Mouse (Mus musculus) cortical plate, adult 2 months (tissue): ENCODE data around the gene Ifrd2. TPM values are rescaled to one million over a fixed set of nuclear protein-coding genes. Genes with fewer than 3 reads are reported as not detected.

Source experiments
- H3K27ac ChIP-seq: fragments of 200-500 bp; 2 replicates; pipeline ENCODE4 v1.5.1; 2012; ENCODE audit warnings: low read length, control low read depth, inconsistent platforms; ENCODE audit not compliant: insufficient read depth
- H3K4me1 ChIP-seq: fragments of 200-500 bp; 2 replicates; pipeline ENCODE4 v1.6.1; 2011; ENCODE audit warnings: low read length; ENCODE audit not compliant: control insufficient read depth, insufficient read depth
- H3K4me3 ChIP-seq: fragments of 200-500 bp; 2 replicates; pipeline ENCODE4 v1.5.1; 2011; ENCODE audit warnings: mild to moderate bottlenecking, low read length, control low read depth; ENCODE audit not compliant: insufficient read depth
- CTCF ChIP-seq: fragments of 200-500 bp; IDR thresholded peaks from 2 replicates; pipeline ENCODE4 v1.5.1; 2011; ENCODE audit warnings: mild to moderate bottlenecking, control low read depth, low read length; ENCODE audit not compliant: insufficient read depth; ENCODE audit errors: extremely low read depth
- POLR2A ChIP-seq: fragments of 200-500 bp; IDR thresholded peaks from 2 replicates; pipeline ENCODE4 v1.6.1; 2011; ENCODE audit warnings: mild to moderate bottlenecking, low read length, control low read depth; ENCODE audit not compliant: insufficient read depth; ENCODE audit errors: extremely low read depth
- polyA plus RNA-seq: library from polyadenylated mRNA; depleted of rRNA; stranded (reverse); fragments of >200 nt; gene quantifications from 2 replicates; pipeline ENCODE4 v1.2.3, GENCODE M21; 2012

The Ifrd2 gene
- polyA plus RNA-seq, 1 experiment: 16.3 TPM

DNA sequence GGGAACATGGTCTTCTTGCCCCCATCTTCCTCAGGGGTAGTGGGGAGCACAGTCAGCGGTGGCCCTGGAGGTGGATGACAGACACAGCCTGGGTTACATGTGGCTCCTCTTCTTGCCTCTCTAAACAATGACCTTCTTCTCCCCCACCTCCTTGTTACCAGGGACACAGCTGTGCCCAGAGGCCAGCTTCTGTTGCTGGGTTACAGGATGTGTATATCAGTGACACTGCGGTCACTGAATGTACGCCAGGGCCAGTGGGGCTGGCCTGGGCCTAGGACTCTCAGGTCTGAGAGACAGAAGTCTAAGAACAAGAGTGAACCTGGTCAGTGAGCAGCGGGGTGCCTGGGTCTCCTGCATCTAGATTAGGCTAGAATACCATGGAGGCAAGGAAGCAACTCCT lies 27.6 kb downstream of the Ifrd2 start:
- Histone ChIP-seq H3K4me3 (no peak overlapping the region), H3K27ac (no peak overlapping the region), H3K4me1 (0 out of 2 replicates have a peak, but pooled peaks cover 5% of the 10 kb centered on the region)
- TF ChIP-seq POLR2A (no peak), CTCF (no peak)

DNA sequence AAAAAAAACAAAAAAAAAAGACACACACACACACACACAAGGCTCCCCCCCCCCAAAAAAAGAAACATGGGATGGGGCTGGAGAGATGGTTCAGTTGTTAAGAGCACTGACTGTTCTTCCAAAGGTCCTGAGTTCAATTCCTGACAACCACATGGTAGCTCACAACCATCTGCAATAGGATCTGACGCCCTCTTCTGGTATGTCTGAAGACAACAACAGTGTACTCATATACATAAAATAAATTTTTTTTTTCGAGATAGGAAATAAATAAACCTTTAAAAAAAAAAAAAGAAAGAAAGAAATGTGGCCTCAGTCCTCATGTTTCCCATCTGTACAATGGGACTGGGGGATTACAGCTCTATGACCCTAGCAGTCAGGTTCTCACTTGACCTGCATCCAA lies 30.0 kb downstream of the Ifrd2 start:
- Histone ChIP-seq H3K4me1 (no peaks in the 10 kb centered on the region), H3K27ac (no peak overlapping the region), H3K4me3 (no peak overlapping the region)
- TF ChIP-seq CTCF (no peak), POLR2A (no peak)

DNA sequence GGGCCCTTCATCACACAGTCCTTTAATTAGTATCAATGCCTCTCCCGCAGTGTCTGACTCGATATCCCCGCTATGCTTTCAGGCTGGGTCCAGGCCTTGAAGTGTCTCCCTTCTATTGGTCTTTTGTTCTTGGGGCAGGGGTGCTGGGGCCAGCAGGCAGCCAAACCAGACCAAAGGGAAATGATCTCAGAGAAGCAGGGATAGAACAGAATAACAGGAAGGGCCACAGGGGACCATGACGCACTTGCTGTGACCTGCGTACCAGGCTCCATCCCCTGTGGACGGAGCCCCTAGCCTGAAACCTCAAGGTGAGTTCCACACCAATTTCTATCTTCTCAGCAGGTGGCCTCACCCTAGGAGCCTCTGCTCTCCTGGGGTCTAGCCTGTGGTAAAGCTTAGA lies 30.7 kb downstream of the Ifrd2 start:
- Histone ChIP-seq H3K4me1 (no peaks in the 10 kb centered on the region), H3K27ac (peak overlapping the region; percentile 41; the same call in 1 of the 2 replicates)

DNA sequence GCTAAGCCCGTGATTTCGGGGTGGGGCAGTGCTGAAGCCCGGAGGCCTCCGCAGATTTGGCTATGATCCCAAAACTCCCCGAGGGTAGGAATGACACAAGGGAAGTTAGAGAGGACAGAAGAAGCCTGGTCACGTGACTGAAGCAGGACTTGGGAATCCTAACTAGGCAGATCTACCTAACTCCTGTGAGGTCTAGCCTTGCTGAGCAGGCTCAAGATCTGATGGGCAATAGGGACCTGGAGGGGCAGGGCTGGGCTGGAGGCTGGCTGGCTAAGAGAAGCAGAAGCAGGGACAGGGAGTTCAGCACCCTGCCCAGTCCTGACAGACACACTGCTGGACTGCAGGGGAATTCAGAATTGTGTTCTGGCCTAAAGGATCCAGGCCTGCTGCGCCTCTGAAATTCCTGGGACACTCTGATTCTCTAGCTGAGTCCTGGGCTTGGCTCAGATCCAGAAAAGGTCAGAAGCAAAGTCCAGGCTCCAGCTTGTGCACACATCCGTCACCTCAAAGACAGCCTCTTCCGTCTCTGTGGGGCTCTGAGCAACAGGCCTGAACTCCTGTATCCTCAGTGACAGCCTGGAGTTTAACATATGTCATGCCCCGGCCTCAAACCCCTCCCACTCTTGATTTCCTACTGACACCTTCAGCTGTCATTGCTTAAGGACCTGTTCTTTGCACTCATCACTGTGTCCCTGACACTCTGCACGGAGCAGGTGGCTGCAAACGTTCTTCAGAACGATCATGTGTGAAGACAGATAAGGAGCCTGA lies 31.5 kb downstream of the Ifrd2 start:
- TF ChIP-seq POLR2A (no peak), CTCF (no peak)
- H3K4me1 ChIP-seq: no peaks in the 10 kb centered on the region
- peak overlapping the region; percentile 41; the same call in 1 of the 2 replicates for H3K27ac ChIP-seq
- H3K4me3 ChIP-seq: no peak overlapping the region

More for the DNA sequence above, 30.7 kb downstream of the Ifrd2 start:
- no peak for TF ChIP-seq CTCF
- TF ChIP-seq POLR2A: no peak
- no peak overlapping the region for H3K4me3 ChIP-seq

DNA sequence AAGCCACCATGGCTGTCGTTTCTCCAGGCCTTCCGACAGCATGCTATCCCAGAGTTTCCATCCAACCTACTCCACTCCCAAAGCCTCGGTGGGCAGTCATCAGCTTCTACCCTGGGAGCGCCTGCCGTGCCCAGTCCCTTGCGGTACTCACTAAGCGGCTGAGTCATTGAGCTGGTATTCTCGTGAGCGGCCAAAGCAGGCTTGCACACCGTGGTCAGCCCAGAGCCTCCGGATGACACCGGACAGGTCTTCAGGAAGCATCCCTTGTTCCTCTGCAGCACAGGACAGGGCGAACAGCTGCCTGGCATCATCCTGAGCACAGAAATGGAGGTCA lies 32.1 kb downstream of the Ifrd2 start:
- H3K27ac ChIP-seq: no peak overlapping the region
- no peak for TF ChIP-seq POLR2A
- H3K4me1 ChIP-seq: no peaks in the 10 kb centered on the region
- H3K4me3 ChIP-seq: no peak overlapping the region

DNA sequence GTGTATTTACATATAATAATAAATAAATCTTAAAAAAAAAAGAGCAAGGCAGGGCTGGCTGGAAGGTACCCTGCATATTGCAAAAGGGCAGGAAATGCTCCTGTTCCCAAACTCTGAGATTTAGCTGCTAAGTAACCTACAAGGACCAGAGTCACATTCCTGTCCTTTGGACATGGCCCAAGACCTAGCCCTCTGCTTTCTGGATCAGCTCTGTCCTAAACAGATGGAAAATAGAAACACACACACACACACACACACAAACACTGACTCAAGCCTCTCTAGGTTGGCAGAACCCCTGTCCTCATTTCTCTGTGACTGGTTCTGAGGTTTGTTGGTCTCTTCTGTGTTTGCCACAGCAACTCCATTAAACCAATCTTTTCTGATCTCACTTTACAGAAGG lies 33.5 kb downstream of the Ifrd2 start:
- Histone ChIP-seq H3K27ac (no peak overlapping the region), H3K4me1 (no peaks in the 10 kb centered on the region), H3K4me3 (no peak overlapping the region)
- TF ChIP-seq CTCF (no peak), POLR2A (no peak)

DNA sequence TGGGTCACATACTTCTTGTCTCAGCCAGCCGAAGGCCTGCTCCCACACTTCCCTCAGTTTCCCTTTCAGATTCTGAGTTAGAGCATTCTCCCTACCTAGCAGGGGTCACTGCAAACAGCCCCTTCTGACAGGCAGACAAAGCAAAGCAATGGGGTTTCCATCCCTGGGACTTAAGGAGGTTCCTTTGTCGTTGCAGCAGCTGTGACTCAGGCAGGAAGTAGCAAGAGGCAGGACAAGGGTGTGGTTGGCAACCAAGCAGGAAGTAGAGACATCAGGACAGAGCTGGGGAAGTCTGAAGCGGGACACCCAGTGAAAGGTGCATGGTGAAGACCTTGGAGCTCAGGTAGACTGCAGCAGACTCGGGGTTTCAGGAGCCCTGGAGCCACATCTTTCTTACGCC lies 37.1 kb downstream of the Ifrd2 start:
- no peak overlapping the region for H3K4me3 ChIP-seq
- H3K27ac ChIP-seq: no peak overlapping the region
- peaks cover 9% of the 10 kb centered on the region for H3K4me1 ChIP-seq
- no peak for TF ChIP-seq CTCF
- no peak for TF ChIP-seq POLR2A

DNA sequence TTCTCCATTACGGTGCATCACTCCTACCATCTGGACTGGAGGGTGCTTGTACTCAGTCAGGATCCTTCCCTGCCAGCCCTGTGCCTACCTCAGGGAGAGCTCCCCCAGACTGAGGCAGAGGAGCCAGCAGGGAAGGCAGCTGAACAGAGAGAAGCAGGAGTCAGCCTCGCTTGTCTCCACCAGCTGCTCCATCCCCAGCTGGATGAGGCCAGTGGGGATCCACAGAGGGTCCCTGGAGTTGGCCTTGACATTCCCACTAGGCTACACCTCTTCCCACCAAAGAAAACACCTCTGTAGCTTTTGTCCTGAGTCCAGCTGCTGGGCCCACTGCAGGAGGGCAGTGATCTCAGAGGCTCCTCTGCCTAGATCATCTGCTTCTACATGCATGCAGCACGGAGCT lies 37.5 kb downstream of the Ifrd2 start:
- TF ChIP-seq POLR2A: no peak
- TF ChIP-seq CTCF: no peak
- no peak overlapping the region for H3K4me3 ChIP-seq
- H3K27ac ChIP-seq: peak overlapping the region; percentile 42; the same call in 1 of the 2 replicates
- peaks cover 9% of the 10 kb centered on the region for H3K4me1 ChIP-seq

DNA sequence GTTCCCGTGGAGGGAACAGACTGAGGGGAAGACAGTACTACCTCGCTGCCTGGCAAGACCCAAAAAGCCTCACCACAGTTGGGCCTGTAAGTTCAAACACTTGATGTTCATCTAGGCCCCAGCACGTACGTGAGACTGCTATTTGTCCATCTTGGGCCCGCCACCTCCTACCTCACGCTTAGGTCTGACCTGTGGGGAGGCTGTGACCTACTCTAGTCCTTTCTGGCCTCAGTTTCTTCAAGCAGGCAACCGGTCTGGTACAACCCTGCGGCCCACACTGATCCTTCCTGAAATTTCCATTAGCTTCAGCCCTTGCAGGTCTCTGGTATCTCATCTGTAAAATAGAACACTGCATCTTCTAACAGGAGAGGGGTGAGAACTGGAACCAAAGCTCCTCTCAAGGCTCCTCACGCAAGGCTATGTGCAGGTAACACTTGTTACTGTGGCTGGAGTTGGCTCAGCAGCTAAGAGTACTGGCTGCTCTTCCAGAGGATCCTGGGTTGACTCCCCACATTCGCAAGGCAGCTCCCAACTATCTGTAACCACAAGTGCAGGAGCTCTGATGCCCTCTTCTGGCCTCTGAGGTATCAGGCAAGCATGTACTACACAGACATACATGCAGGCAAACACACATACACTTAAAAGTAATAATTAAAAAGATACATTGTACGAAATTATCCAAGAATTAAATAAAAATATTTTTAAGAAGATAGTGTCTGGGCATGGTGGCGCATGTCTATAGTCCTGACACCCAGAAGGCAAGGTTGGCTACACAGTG lies 38.1 kb downstream of the Ifrd2 start:
- peaks cover 9% of the 10 kb centered on the region for H3K4me1 ChIP-seq
- H3K27ac ChIP-seq: peak overlapping the region; percentile 42; the same call in 1 of the 2 replicates
- no peak overlapping the region for H3K4me3 ChIP-seq
- TF ChIP-seq POLR2A (no peak), CTCF (0 out of 2 replicates have a peak, but pooled peaks have one; percentile 17)
